Mouse (Mus musculus) spleen, adult 12 weeks (tissue): ENCODE data around the gene Phykpl.
"Not testable (repeated sequence)": the region's sequence is repeated elsewhere in the genome, so short reads cannot be mapped to it uniquely, and the experiment has no call there.

ENCODE experiments used
- DNase-seq: peaks from one replicate; pipeline ENCODE4 v3.0.0; 2022; ENCODE audit warnings: low spot score

Gene Phykpl

DNA sequence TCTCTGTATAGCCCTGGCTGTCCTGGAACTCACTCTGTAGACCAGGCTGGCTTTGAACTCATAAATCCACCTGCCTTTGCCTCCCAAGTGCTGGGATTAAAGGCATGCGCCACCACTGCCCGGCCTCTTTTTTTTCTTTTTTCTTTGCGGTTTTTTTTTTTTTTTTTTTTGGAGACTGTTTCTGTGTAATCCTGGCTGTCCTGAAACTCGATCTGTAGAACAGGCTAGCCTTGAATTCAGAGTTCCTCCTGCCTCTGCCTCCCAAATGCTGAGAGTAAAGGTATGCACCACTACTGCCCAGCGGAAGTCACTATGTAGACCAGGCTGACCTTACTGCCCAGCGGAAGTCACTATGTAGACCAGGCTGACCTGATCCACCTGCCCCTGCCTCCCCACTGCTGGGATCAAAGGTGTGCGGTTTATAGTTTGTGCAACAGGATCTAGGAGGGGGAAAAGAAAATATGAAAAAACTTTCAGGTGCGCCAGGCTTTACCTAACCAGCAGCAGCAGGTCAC is 34.4 kb downstream of the Phykpl start:
- no peak for DNase-seq

DNA sequence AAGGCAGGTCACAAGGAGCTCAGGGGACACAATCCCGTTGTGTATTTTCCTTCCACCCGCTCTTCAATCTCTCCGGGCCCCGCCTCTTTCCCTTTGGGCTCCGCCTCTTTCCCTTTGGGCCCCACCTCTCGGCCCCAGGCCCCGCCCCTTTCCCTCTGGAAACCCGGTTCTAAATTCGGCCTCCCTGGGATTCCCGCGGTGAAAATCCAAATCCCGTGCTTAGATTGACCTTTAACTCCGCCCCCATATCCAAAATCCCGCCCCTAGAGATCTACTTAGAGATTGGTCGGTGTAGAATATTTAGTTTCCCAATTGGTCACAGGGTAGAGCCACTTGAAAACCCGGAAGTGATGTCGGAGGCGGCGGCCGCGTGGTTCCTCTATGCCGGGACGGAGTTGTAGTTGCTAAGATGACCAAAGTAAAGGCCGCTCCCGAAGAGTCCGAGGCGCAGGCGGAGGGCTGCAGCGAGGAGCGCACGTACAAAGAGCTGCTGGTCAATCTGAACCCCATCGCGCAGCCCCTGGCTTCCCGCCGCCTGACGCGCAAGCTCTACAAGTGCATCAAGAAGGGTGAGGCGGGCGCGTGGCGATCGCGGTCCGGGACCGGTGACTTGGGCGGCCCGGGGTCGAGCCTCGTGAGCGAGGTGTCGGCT is 35.0 kb downstream of the Phykpl start, which contains the start of gene Nhp2:
Nhp2 (plus strand) TSS at position 327 of the 652 bp plus-strand sequence.
- peak; percentile 84 for DNase-seq

DNA sequence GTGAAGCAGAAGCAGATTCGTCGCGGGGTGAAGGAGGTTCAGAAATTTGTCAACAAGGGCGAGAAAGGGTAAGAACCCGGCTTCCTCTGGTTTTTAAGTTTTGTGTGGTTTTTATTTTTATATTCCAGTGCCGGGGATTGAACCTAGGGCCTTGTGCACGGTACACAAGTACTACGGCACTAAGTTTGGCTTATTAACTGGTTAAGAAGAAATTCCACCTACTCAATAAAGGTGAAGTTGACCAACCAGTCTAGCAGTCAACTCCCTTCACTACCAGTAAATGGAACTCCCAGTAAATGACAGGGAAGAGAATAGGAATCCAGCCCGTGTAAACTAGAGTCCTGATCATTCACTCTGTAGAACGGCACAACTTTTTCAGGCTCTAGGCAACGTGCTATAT is 35.5 kb downstream of the Phykpl start:
- DNase-seq: no peak

DNA sequence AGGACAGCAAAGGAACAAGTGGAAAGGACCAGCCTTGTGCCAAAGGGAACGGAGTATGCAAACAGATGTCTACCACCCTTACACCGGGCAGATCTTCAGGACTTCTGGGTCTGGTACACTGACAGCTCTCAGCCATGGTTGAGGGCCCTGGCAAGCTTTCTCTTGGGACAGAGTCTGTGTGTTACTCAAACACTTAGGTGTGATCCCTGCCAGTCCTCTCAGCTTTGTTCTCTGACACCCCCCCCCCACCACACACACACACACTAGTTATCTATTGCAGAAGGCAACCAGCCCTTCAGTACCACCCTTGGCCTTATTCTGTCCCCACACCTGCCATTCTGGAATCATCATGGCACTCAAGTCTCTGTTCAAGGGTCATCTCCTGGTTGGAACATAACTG is 37.2 kb downstream of the Phykpl start:
- DNase-seq: no peak

DNA sequence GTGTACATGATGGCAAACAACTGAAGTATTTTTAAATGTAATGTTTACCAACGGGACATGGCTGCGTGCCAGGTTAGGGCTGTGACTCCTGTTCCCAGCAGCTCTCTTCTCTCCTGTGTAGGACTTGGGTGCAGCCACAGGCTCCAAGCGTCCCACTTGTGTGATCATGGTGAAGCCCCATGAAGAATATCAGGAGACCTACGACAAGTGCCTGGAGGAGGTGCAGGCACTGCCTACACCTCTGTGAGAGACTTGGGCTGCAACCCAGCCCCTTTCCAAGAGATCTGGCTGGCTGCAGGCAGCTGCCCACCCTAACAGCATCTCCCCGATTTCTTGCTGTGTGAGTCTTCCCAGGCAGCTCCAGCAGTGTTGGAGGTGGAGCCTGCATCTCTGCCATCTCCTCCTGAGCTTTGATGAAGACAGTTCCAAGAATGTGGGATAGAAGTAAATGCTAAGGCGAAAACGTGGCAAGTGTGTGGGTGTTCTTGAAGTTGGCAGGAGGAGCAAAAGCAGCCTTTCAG is 38.5 kb downstream of the Phykpl start:
- no peak for DNase-seq

DNA sequence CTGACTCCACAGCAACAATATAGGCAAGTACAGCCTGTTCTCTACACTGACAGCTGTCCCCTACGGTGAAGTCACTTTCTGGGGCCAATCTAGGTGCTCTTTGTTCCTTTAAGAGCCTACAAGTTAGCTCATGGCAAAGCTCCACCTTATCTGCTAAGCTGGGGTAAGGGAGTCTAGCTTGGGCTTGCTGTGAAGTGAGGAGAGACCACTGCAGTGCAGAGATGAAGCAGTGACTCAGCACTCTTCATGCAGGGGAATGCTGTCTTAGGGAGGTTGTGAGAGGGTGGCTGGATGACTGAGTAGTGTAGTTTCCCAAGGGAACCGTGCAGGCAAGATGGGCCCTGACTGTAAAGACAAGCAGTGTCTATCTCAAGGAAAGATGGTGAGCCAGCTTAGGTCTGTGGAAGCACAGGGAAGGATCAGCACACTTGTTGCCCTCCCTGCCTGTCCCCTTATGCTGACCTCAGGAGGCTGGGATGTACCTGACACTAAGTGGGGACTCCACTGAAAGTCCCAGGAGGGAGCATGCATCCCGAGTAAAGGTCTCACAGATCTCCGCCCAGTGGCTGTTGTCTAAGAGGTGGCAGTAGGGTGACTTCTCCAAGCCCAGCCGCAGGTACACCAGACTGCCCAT is 40.7 kb downstream of the Phykpl start:
- no peak for DNase-seq

DNA sequence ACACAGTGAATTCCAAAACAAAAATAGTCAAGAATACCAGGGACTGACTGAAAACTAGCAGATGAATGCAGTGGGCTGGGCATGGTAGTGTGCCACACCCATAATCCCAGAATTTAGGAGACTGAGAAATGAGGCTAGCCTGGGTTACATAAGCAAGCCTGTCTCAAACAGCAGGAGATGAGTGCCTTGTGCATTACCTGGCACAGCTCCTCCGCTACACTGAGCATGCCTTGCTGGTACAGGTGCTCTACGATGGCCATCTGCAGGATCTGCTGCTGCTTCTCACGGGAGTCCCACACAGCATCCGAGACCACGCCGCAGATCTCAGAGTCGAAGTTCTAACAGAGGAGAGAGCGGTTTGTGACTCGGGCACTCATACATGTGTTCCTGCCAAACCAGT is 42.9 kb downstream of the Phykpl start:
- no peak for DNase-seq

DNA sequence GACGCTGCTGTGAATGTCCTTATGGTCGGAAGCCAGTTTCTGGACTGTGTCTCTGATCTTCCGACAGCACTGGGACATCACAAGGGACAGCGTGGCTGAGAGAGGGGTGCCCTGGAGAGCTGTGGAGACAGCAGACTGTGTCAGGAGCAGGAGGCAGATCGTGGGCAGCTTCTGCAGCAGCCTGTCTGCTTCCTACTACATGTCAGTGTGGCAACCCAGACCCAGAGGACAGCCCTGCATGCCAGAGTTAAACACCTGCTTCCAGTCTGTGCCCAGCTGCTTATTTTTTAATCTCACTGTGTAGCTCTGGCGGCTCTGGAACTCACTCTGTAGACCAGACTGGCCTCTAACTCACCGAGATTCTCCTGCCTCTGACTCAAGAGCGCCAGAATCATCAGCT is 43.4 kb downstream of the Phykpl start:
- no peak for DNase-seq

DNA sequence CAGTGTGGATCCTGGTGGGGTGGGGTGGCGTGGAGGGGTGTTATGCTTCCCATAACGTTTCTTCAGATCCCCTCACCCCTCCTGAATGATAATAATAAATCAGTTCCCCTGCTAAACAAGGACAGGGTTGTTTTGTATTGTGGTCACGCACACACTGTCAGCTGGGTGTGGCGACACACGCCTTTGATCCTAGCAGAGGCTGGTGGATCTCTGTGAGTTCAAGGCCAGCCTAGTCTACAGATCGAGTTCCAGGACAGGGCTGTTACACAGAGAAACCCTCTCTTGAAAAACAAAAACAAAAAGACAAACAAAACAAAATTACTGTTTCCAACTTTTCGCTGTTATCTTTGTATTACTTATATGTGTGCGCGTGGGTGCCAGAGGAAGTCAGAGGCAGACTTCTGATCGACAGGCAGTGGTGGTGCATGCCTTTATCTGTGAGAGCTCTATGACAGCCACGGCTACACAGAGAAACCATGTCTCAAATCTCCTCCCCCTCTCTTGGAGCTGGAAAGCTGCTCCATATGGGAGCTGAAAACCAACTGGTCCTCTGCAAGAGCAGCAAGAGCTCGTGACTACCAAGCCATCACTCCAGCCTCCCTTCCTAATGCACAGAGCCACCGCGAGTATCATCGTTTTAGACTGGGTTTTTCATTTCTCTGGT is 45.2 kb downstream of the Phykpl start:
- DNase-seq: no peak

DNA sequence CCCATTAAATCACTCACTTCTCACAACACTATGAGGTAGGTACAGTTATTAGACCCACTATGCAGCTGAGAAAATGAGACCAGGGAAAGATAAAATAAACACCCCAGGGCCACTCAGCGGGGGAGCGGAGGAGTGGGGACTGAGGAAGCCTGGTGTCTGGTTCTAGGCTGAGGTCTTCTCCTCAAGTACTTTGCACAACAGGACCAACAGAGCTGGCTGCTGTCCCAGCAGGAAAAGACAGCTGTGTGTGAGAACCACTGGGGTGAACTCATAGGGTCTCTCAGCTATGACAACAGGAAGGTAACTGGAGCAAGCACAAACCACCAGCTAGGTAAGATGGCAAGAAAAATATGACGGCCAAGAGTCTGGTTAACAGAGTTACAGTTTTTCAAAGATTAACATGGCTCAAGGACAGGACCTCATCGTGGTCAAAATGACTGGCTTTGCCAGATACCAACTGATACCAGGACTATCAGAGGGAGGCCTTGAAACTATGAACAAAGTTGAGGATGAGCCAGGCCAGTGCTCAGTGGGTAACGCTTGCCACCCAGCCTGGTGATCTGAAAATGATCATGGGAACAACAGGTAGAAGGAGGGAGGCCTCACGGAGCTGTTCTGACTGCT is 47.7 kb downstream of the Phykpl start:
- DNase-seq: no peak

DNA sequence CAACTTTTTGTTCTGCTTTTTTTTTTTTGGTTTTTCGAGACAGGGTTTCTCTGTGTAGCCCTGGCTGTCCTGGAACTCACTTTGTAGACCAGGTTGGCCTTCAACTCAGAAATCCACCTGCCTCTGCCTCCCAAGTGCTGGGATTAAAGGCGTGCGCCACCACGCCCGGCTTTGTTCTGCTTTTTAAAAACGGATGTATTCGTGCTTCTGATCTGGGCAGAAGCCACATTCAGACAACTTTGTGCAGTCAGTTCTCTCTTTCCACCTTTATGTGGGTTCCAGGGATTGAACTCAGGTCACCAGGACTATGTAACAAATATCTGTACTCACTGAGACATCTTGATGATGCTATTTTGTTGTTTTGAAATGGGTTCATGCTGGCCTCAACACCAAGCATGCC is 48.6 kb downstream of the Phykpl start:
- not testable (repeated sequence) for DNase-seq

DNA sequence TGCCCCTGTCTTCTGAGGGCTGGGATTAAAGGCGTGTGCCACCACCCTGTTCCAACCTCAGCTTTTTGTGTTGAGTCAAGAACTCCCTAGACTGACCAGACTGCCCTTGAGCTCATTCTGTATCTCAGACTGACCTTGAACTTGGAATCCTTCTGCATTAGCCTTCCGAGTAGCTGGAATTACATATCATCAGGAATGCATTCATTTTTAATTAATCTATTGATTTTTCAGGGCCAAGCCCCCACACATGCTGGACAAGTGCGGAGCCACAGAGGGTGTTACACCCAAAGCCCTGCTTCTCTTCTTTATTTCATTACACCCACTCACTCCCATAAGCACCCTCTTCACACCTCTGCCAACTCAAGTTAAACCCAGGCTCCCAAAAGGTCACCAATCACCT is 49.2 kb downstream of the Phykpl start:
- DNase-seq: no peak

DNA sequence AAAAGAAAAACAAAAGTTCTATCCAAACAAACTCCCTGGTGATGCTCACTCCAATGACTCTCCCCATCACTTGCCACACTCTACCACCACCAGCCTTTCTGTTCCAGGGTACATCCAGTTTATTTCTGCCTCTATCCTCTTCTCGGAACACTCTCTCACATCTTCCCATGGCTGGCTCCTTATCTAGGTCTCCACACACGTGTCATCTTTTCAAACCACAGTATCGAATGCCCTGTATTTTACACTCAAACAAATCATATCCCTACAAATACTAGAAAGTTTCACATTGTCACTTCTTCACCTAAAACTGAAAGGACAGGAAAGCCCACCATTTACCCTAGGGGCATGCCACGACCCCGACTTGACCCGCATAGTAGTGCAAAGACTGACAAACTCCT is 50.6 kb downstream of the Phykpl start:
- DNase-seq: no peak

DNA sequence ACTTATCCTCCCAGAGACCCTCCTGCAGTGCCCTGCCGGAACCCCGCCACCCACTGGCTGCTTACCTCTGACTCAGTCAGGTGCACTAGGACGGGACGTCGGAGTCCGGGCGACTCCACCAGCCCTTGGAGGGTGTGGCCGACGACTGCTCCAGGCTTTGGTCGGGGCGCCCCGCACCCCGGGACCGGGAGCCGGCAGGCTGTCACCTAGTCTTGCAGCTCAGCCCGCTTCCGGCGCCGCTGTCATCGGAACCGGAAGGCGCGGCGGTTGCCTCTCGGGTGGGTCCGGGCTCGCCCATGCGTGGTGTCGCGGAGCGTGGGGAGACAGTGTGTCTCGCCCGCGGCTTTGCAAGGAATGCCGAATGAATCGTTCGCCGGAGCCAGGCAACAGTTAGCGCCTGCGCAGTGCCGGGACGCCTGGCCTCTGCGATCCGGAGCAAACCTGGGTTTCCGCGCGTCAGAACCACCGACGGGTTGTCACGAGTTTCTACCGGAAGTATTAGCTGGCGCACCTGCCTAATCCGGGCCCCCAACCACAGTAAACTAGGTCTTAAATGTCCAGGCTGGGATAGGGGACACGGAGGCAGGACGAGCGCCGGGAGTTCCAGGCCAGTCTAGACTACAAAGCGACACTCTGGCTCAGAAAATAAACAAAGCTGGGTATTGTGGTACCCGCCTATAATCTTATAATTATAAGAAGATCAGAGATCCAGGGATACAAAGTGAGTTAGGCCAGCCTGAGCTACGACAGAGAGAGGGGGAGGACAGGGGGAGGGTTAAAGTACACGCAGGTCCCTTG is 51.2 kb downstream of the Phykpl start, which contains the start of gene Rmnd5b:
Rmnd5b (minus strand) TSS at position 372 of the 798 bp plus-strand sequence.
- DNase-seq: peak; percentile 80

DNA sequence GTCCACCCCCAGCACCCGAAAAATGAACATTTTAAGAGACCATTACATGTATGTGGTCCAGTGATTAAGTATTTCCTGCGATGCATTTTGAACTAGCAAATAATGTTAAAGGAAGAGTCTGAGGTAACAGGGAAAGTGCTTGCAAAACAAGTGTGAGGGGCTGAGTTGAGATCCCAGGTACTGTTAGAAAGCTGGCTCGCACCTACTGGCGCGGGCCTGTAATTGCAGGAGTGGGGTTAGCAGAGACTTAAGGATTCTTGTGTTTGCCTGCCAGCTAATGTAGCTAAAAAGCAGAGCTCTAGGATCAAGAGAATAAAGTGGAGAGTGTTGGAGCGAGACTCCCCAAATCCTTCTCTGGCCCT is 51.7 kb downstream of the Phykpl start:
- DNase-seq: peak; percentile 64

DNA sequence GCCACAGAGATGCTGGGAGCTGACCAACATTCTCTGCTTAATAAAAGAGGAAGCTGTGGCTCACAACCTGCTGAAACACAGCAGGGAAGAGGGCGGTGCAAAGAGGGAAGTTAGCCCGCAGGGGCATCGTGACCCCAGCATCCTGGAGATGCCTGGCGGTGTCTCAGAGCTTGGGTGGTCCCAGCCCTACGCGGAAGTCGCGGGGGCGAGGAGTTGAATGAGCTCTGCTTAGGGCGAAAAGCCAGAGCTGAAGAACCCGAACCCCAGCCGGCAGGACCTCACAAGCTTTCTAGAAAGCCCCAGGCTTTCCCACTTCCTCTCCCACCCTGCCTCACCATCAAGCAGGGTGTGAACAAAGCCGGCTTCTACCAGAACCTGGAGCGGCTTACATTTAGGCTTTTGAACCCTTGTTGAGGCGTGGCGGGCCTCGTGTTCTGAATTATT is 53.4 kb downstream of the Phykpl start:
- peak; percentile 51 for DNase-seq

DNA sequence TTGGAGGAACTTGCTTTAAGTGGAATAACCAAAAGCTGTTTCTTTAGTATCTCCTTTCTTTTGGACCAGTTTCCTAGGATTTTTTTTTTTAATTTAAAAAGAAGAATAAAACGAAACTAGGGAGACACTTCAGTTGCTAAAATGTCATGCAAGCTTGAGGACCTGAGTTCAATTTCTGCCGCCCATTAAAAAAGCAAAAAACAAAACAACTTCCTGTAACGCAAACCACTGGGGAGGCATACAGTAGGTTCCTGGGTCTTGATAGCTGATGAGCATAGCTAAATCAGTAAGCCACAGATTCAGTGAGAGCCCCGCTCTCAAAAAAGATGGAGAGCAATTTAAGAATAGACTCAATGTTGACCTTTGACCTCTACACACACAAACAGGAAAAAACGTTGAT is 53.9 kb downstream of the Phykpl start:
- DNase-seq: no peak

DNA sequence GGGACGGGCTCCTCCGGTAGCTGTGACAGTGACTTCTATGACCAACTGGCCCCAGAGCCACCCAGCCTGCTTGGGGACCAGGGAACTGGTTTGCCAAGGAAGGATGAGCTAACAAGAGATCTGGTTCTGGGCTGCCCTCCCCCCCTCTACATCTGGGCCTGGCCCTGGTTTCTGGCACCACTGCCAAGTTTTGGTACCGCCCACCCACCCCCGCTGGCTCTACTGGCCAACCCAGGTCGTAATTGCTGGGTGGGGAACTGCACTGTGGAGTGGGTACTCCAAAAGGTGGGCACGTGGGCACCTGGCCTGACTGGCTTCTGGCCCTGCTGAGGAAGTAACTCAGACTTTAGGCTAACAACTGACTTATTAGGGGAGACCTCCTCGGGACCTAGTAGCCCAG is 56.2 kb downstream of the Phykpl start:
- DNase-seq: no peak

DNA sequence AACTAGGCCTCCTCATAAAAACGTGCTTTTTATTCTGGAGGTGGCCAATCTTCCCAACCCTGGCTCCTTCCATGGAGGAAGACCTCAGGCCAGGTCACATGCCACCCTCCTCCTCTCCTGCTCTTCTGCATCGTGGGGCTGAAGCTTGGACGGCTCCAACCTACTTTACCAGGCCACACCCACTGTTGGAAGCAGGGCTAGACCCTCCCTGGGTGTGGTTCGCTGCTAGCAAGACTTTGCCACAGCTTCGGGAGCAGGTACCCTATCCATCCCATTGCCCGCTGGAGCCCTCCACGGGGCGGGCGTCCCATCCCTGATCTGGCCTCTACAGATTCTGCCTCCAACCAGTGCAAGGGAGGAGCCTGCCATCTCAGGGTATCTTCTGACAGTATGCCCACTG is 58.6 kb downstream of the Phykpl start:
- no peak for DNase-seq

DNA sequence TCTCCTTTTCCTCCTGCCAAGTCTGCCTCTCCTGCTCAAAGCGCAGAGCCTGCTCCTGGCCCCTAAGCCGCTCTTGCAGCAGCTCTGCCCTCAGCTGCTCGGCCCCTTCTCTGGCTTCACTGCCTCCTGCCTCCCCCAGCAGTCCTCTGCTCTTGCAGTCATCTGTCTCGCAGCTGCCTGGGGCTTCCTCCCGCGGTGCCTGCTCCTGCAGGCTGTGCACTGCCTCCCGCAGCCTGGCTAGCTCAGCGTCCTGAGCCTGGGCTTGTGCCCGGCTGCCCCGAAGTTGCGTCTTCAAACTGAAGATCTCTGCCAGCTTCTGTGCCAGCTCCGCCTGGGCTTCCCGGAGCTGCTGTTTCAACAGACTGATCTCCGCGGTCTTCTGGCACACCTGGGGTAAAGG is 59.2 kb downstream of the Phykpl start:
- no peak for DNase-seq

DNA sequence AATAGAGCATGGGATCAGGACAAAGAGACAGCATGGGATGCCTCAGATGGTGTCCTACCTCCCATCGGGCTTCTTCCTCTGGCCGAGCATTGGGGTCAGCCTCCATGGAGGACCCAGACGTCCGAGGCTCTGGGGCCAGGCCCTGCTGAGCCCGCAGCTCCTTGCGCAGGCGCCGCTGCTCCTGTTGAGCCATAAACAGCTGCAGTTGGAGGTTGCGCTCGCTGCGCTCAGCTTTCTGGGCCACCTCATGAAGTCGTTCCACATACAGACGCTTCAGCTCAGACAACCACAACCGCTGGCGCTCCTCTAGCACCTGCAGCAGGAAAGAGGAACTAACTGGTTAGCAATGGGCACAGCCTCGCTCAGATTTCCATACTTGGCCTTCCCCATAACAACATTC is 59.7 kb downstream of the Phykpl start:
- no peak for DNase-seq

DNA sequence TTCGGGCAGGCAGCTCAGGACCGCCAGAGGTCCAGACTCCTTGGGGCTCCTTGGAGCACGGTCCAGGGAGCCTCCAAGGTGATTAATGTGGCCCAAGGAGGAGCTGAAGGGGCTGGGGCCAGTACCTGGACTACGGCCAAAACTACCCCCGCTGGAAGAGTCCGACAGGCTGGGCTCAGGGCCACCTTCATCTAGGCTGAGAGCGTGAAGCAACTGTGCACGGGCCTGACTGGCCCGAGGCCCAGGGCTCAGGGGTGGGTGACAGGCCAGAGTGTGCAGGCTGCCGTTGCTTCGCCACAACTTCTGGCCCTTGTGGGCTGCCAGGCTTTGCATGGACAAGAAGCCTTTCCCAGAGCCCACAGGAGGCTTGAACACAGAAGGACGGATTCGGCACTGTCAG is 60.7 kb downstream of the Phykpl start:
- DNase-seq: no peak
